Mouse (Mus musculus) CH12.LX (cell line): ENCODE results near the gene Cln6. TPM values are rescaled to one million over a fixed set of nuclear protein-coding genes. Genes with fewer than 3 reads are reported as not detected.

Experiments used
- DNase-seq: peaks from one replicate; pipeline ENCODE4 v3.0.0-alpha.2; 2013; ENCODE audit errors: extremely low read depth
- H3K27ac ChIP-seq: 2 replicates; pipeline ENCODE4 v1.5.1; 2012; ENCODE audit warnings: low read depth, mild to moderate bottlenecking, control low read depth, moderate library complexity; ENCODE audit not compliant: insufficient read depth
- H3K27me3 ChIP-seq: replicated peaks from 2 replicates; pipeline ENCODE3; 2012; ENCODE audit warnings: inconsistent platforms
- H3K36me3 ChIP-seq, 2 experiments: replicated peaks in 1 of 2; 2 replicates each; pipeline versions ENCODE3 to v1.6.1; 2012; ENCODE audit warnings: inconsistent platforms in 1 of 2, low read length in 1 of 2, mild to moderate bottlenecking in 1 of 2, mixed read lengths in 1 of 2, moderate library complexity in 1 of 2; ENCODE audit not compliant: control insufficient read depth in 1 of 2, insufficient read depth in 1 of 2
- H3K4me1 ChIP-seq, 2 experiments: 2 replicates each; pipeline ENCODE4 v1.6.1; 2012; ENCODE audit warnings: inconsistent platforms in 1 of 2, moderate library complexity in 1 of 2; ENCODE audit not compliant: insufficient read depth in 2 of 2, control insufficient read depth in 1 of 2
- H3K4me2 ChIP-seq: 2 replicates; pipeline ENCODE4 v1.6.1; 2012; ENCODE audit warnings: low read depth, mild to moderate bottlenecking, control low read depth; ENCODE audit not compliant: poor library complexity, insufficient read depth, severe bottlenecking
- H3K4me3 ChIP-seq, 3 experiments: fragments of 150-350 bp in 1 of 3; sonication (generic) in 1 of 3; replicated peaks in 1 of 3; 2 replicates each; pipeline versions ENCODE3 to v1.5.1; 2011 to 2012; ENCODE audit warnings: low read depth in 2 of 3, low read length in 2 of 3, mild to moderate bottlenecking in 2 of 3, moderate library complexity in 2 of 3, control low read depth in 1 of 3, improper control_type of control experiment in 1 of 3, inconsistent platforms in 1 of 3, mixed read lengths in 1 of 3; ENCODE audit not compliant: poor library complexity in 1 of 3
- H3K79me2 ChIP-seq: replicated peaks from 2 replicates; pipeline ENCODE4 v1.6.1; 2012; ENCODE audit warnings: mild to moderate bottlenecking, moderate library complexity; ENCODE audit not compliant: control insufficient read depth, poor library complexity, insufficient read depth, severe bottlenecking; ENCODE audit errors: extremely low read depth
- H3K9ac ChIP-seq: 2 replicates; pipeline ENCODE4 v1.6.1; 2012; ENCODE audit warnings: low read depth, mild to moderate bottlenecking, control low read depth, moderate library complexity; ENCODE audit not compliant: insufficient read depth
- H3K9me3 ChIP-seq: replicated peaks from 2 replicates; pipeline ENCODE3; 2012; ENCODE audit warnings: low read length, inconsistent platforms, mixed read lengths
- BHLHE40 ChIP-seq: IDR thresholded peaks from 2 replicates; pipeline ENCODE4 v1.6.1; 2011; ENCODE audit warnings: mild to moderate bottlenecking, low read depth, low read length, improper control_type of control experiment
- CHD1 ChIP-seq: IDR thresholded peaks from 2 replicates; pipeline ENCODE4 v1.6.1; 2012; ENCODE audit warnings: low read depth, low read length, improper control_type of control experiment, inconsistent platforms
- CTCF ChIP-seq, 2 experiments: IDR thresholded peaks in 1 of 2; conservative IDR thresholded peaks in 1 of 2; 2 replicates each; pipeline ENCODE4 v1.5.1; 2011 to 2012; ENCODE audit warnings: low read depth in 2 of 2, low read length in 2 of 2, improper control_type of control experiment in 1 of 2, inconsistent platforms in 1 of 2, mild to moderate bottlenecking in 1 of 2, moderate library complexity in 1 of 2
- EP300 ChIP-seq: IDR thresholded peaks from 2 replicates; pipeline ENCODE4 v1.6.1; 2011; ENCODE audit warnings: low read length, improper control_type of control experiment
- ETS1 ChIP-seq: conservative IDR thresholded peaks from 2 replicates; pipeline ENCODE4 v1.6.1; 2012; ENCODE audit warnings: low read depth, mild to moderate bottlenecking, inconsistent platforms, low read length, improper control_type of control experiment, moderate library complexity
- MAZ ChIP-seq: IDR thresholded peaks from 2 replicates; pipeline ENCODE4 v1.6.1; 2012; ENCODE audit warnings: low read depth, mild to moderate bottlenecking, inconsistent platforms, low read length, improper control_type of control experiment, moderate library complexity
- MEF2A ChIP-seq: IDR thresholded peaks from 2 replicates; pipeline ENCODE4 v1.6.1; 2014; ENCODE audit warnings: low read depth, mild to moderate bottlenecking, inconsistent platforms, low read length, improper control_type of control experiment, borderline replicate concordance
- NELFE ChIP-seq: IDR thresholded peaks from 2 replicates; pipeline ENCODE4 v1.6.1; 2011; ENCODE audit warnings: low read depth, low read length, improper control_type of control experiment
- NRF1 ChIP-seq: IDR thresholded peaks from 2 replicates; pipeline ENCODE4 v1.6.1; 2014; ENCODE audit warnings: low read depth, mild to moderate bottlenecking, inconsistent platforms, low read length, improper control_type of control experiment, moderate library complexity
- POLR2A ChIP-seq: IDR thresholded peaks from 2 replicates; pipeline ENCODE4 v1.6.1; 2011; ENCODE audit warnings: low read depth, mild to moderate bottlenecking, improper control_type of control experiment, low read length
- RAD21 ChIP-seq: IDR thresholded peaks from 2 replicates; pipeline ENCODE4 v1.6.1; 2011; ENCODE audit warnings: low read depth, mild to moderate bottlenecking, low read length, improper control_type of control experiment, moderate library complexity
- RCOR1 ChIP-seq: conservative IDR thresholded peaks from 2 replicates; pipeline ENCODE4 v1.6.1; 2012; ENCODE audit warnings: low read depth, mild to moderate bottlenecking, inconsistent platforms, low read length, improper control_type of control experiment
- SIN3A ChIP-seq: IDR thresholded peaks from 2 replicates; pipeline ENCODE4 v1.6.1; 2012; ENCODE audit warnings: low read length, improper control_type of control experiment, inconsistent platforms
- TBP ChIP-seq: conservative IDR thresholded peaks from 2 replicates; pipeline ENCODE4 v1.6.1; 2011; ENCODE audit warnings: low read depth, low read length, improper control_type of control experiment
- USF1 ChIP-seq: IDR thresholded peaks from 2 replicates; pipeline ENCODE4 v1.6.1; 2014; ENCODE audit warnings: low read depth, mild to moderate bottlenecking, inconsistent platforms, low read length, improper control_type of control experiment
- USF2 ChIP-seq: conservative IDR thresholded peaks from 2 replicates; pipeline ENCODE4 v1.6.1; 2011; ENCODE audit warnings: low read depth, low read length, improper control_type of control experiment
- ZMIZ1 ChIP-seq: IDR thresholded peaks from 2 replicates; pipeline ENCODE4 v1.6.1; 2012; ENCODE audit warnings: low read depth, mild to moderate bottlenecking, inconsistent platforms, low read length, improper control_type of control experiment
- ZNF384 ChIP-seq: IDR thresholded peaks from 2 replicates; pipeline ENCODE4 v1.6.1; 2012; ENCODE audit warnings: low read depth, low read length, improper control_type of control experiment, inconsistent platforms
- dilution Hi-C: fragments of 300-500 bp; cut with MboI; formaldehyde crosslinking; loops from 2 replicates; pipeline ENCODE4 v1.14.3; 2020; ENCODE audit warnings: low sequenced_read_pairs; ENCODE audit not compliant: extremely low pct_unique_long_range_greater_than_20kb, extremely low pct_ligation_motif_present
- in situ Hi-C: fragments of 300-500 bp; cut with MboI; formaldehyde crosslinking; loops from 3 replicates; pipeline ENCODE4 v1.14.3; 2019; ENCODE audit warnings: low sequenced_read_pairs, low pct_ligation_motif_present, low pct_unique_long_range_greater_than_20kb, mixed read lengths
- polyA plus RNA-seq: library from polyadenylated mRNA; unstranded; fragments of >175 nt; gene quantifications from 2 replicates; pipeline ENCODE4 v1.2.1, GENCODE M21; 2012; ENCODE audit warnings: low read depth; ENCODE audit not compliant: insufficient read length
- total RNA-seq, 2 experiments: library from RNA; depleted of rRNA; stranded (reverse); fragments of 300-350 nt in 1 of 2; fragments of >200 nt in 1 of 2; gene quantifications; 2 replicates each; pipeline ENCODE4 v1.2.3; 2012 to 2014

Cln6 gene
- total and polyA plus RNA-seq, 3 experiments: 17.8 to 35.1 (median 25.3) TPM

- Histone ChIP-seq H3K4me1 (peaks cover 20 to 64% of the 10 kb centered on the region in 2 experiments), H3K27me3 (no peaks in the 10 kb centered on the region), H3K4me2 (peak overlapping the region; percentile 57), H3K79me2 (peaks cover 39% of the 10 kb centered on the region), H3K36me3 (peaks cover 0 to 7% of the 10 kb centered on the region in 2 experiments), H3K27ac (peak overlapping the region; percentile 59), H3K9ac (peak overlapping the region; percentile 51), H3K4me3 (peak overlapping the region; percentile 96 to 100 (median 99)), H3K9me3 (no peaks in the 10 kb centered on the region)
- in situ Hi-C loops: loop anchor here (25.0 kb wide), 1 partner anchor 575 kb away; the partner anchor contains the start of genes 2300009A05Rik and Map2k5
- DNase-seq: peak; percentile 48
- dilution Hi-C loops: no loop called here
- TF ChIP-seq SIN3A (0 out of 2 replicates have a peak, but pooled peaks have one; percentile 17), CTCF (conservative IDR thresholded peaks at IDR 0.05 in 1 of 2, IDR thresholded peaks at IDR 0.05 in 1 of 2; ENCODE audit: low read depth in 2 of 2, low read length in 2 of 2) (no peak), POLR2A (no peak), NELFE (no peak), RCOR1 (no peak), USF1 (0 out of 2 replicates have a peak, but pooled peaks have one; percentile 11), BHLHE40 (peak; percentile 48; the same call in 1 of the 2 replicates), RAD21 (no peak), MAZ (no peak), ZNF384 (peak; percentile 83), MEF2A (peak; percentile 16; the same call in 1 of the 2 replicates), NRF1 (no peak), ETS1 (peak; percentile 59; the same call in 1 of the 2 replicates)
Observed at GRCm38 (mm10) chr9:62812216-62813049, 26.2 kb upstream of the Cln6 start.

DNA sequence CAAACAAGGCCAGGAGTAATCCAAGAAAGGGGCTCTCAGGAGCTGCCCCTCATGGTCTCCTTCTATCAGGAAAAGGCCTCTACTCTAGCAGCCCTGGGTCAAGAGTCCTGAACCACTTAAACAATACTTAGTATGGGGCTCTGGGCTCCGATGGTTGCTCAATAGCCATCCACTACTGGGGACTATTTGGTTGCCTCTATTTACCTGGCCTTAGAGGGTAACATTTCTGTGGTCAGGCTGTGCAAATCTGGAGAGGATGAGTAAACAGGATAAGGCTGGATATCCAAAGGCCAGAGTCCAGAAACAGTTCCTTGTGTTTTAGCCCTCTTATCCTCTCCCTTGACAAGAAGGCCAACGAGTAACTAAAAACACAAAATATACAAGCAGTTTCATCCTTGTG lies 23.8 kb upstream of the Cln6 start:
- in situ Hi-C loops (loop anchor here (25.0 kb wide), 1 partner anchor 573 kb away; the partner anchor contains the start of genes 2300009A05Rik and Map2k5), dilution Hi-C loops (no loop called here)
- no peak overlapping the region for H3K9ac ChIP-seq
- no peak for TF ChIP-seq ZMIZ1
- no peak for TF ChIP-seq USF2
- no peak for TF ChIP-seq TBP
- TF ChIP-seq EP300: no peak
- no peak for TF ChIP-seq CHD1
- peaks cover 18 to 56% of the 10 kb centered on the region in 2 experiments for H3K4me1 ChIP-seq
- peaks cover 17% of the 10 kb centered on the region for H3K79me2 ChIP-seq
- no peak overlapping the region for H3K4me3 ChIP-seq
- no peaks in the 10 kb centered on the region for H3K36me3 ChIP-seq
- H3K27ac ChIP-seq: no peak overlapping the region
- H3K27me3 ChIP-seq: no peaks in the 10 kb centered on the region
- DNase-seq: no peak
- H3K4me2 ChIP-seq: no peak overlapping the region
- no peaks in the 10 kb centered on the region for H3K9me3 ChIP-seq
